Mouse (Mus musculus): Measurements from ENCODE around the gene Pphln1. TPM values are rescaled to one million over a fixed set of nuclear protein-coding genes. Genes with fewer than 3 reads are reported as not detected.

Pphln1 gene
- polyA plus RNA-seq, 1 experiment, result 21.5 TPM

GRCm38 (mm10) chr15:93521088-93521786, 123.1 kb downstream of the Pphln1 start:
- 54% methylated on average over 11 of the region's 11 CpGs for WGBS
- Histone ChIP-seq H3K4me1 (ENCODE audit: control insufficient read depth, insufficient read depth, low read length) (peaks cover 16% of the 10 kb centered on the region), H3K4me3 (replicated peaks; ENCODE audit: extremely low read depth, low read depth, low read length) (no peak overlapping the region)
- DNase-seq, result no peak
- TF ChIP-seq POLR2A (IDR thresholded peaks at IDR 0.05; ENCODE audit: borderline replicate concordance, extremely low read depth, low read depth, low read length) (no peak), CTCF (IDR thresholded peaks at IDR 0.05; ENCODE audit: insufficient read depth, low read length) (no peak)

- peaks cover 16% of the 10 kb centered on the region for H3K4me1 ChIP-seq (ENCODE audit: control insufficient read depth, insufficient read depth, low read length)
- TF ChIP-seq POLR2A (IDR thresholded peaks at IDR 0.05; ENCODE audit: borderline replicate concordance, extremely low read depth, low read depth, low read length), result no peak
- TF ChIP-seq CTCF (IDR thresholded peaks at IDR 0.05; ENCODE audit: insufficient read depth, low read length), result no peak
- DNase-seq, result no peak
- 52% methylated on average over 3 of the region's 3 CpGs for WGBS
- no peak overlapping the region for H3K4me3 ChIP-seq (replicated peaks; ENCODE audit: extremely low read depth, low read depth, low read length)
Measured at GRCm38 (mm10) chr15:93521787-93522180, 123.6 kb downstream of the Pphln1 start.

- H3K4me3 ChIP-seq (replicated peaks; ENCODE audit: extremely low read depth, low read depth, low read length), result no peak overlapping the region
- H3K4me1 ChIP-seq (ENCODE audit: control insufficient read depth, insufficient read depth, low read length), result peaks cover 16% of the 10 kb centered on the region
- TF ChIP-seq POLR2A (IDR thresholded peaks at IDR 0.05; ENCODE audit: borderline replicate concordance, extremely low read depth, low read depth, low read length) (no peak), CTCF (IDR thresholded peaks at IDR 0.05; ENCODE audit: insufficient read depth, low read length) (no peak)
- 32% methylated on average over 5 of the region's 5 CpGs for WGBS
- DNase-seq, result no peak
Measured at GRCm38 (mm10) chr15:93525305-93525917, 127.3 kb downstream of the Pphln1 start.

GRCm38 (mm10) chr15:93529831-93530702, 131.9 kb downstream of the Pphln1 start:
- TF ChIP-seq CTCF (IDR thresholded peaks at IDR 0.05; ENCODE audit: insufficient read depth, low read length) (no peak), POLR2A (IDR thresholded peaks at IDR 0.05; ENCODE audit: borderline replicate concordance, extremely low read depth, low read depth, low read length) (no peak)
- H3K4me3 ChIP-seq (replicated peaks; ENCODE audit: extremely low read depth, low read depth, low read length), result no peak overlapping the region
- no peak for DNase-seq
- 33% methylated on average over 12 of the region's 12 CpGs for WGBS
- H3K4me1 ChIP-seq (ENCODE audit: control insufficient read depth, insufficient read depth, low read length), result peaks cover 11% of the 10 kb centered on the region

GRCm38 (mm10) chr15:93530703-93531032, 132.5 kb downstream of the Pphln1 start:
- TF ChIP-seq CTCF (IDR thresholded peaks at IDR 0.05; ENCODE audit: insufficient read depth, low read length), result no peak
- no peak for TF ChIP-seq POLR2A (IDR thresholded peaks at IDR 0.05; ENCODE audit: borderline replicate concordance, extremely low read depth, low read depth, low read length)
- DNase-seq, result no peak
- Histone ChIP-seq H3K4me1 (ENCODE audit: control insufficient read depth, insufficient read depth, low read length) (peaks cover 7% of the 10 kb centered on the region), H3K4me3 (replicated peaks; ENCODE audit: extremely low read depth, low read depth, low read length) (no peak overlapping the region)
- WGBS, result 28% methylated on average over 3 of the region's 3 CpGs

- no peak overlapping the region for H3K4me3 ChIP-seq (replicated peaks; ENCODE audit: extremely low read depth, low read depth, low read length)
- TF ChIP-seq POLR2A (IDR thresholded peaks at IDR 0.05; ENCODE audit: borderline replicate concordance, extremely low read depth, low read depth, low read length), result no peak
- TF ChIP-seq CTCF (IDR thresholded peaks at IDR 0.05; ENCODE audit: insufficient read depth, low read length), result no peak
- 88% methylated on average over 4 of the region's 4 CpGs for WGBS
- DNase-seq, result no peak
- no peaks in the 10 kb centered on the region; the same call in 1 of the 2 replicates for H3K4me1 ChIP-seq (ENCODE audit: control insufficient read depth, insufficient read depth, low read length)
Measured at GRCm38 (mm10) chr15:93536191-93536590, 138.0 kb downstream of the Pphln1 start.

GRCm38 (mm10) chr15:93537745-93538144, 139.6 kb downstream of the Pphln1 start:
- 73% methylated on average over 7 of the region's 7 CpGs for WGBS
- TF ChIP-seq CTCF (IDR thresholded peaks at IDR 0.05; ENCODE audit: insufficient read depth, low read length) (no peak), POLR2A (IDR thresholded peaks at IDR 0.05; ENCODE audit: borderline replicate concordance, extremely low read depth, low read depth, low read length) (no peak)
- H3K4me1 ChIP-seq (ENCODE audit: control insufficient read depth, insufficient read depth, low read length), result no peaks in the 10 kb centered on the region; the same call in 1 of the 2 replicates
- no peak for DNase-seq
- H3K4me3 ChIP-seq (replicated peaks; ENCODE audit: extremely low read depth, low read depth, low read length), result no peak overlapping the region

GRCm38 (mm10) chr15:93538551-93539205, 140.5 kb downstream of the Pphln1 start:
- DNase-seq, result no peak

GRCm38 (mm10) chr15:93539415-93539814, 141.3 kb downstream of the Pphln1 start:
- Histone ChIP-seq H3K4me1 (ENCODE audit: control insufficient read depth, insufficient read depth, low read length) (no peaks in the 10 kb centered on the region; the same call in 1 of the 2 replicates), H3K4me3 (replicated peaks; ENCODE audit: extremely low read depth, low read depth, low read length) (no peak overlapping the region)
- no peak for TF ChIP-seq CTCF (IDR thresholded peaks at IDR 0.05; ENCODE audit: insufficient read depth, low read length)
- no peak for TF ChIP-seq POLR2A (IDR thresholded peaks at IDR 0.05; ENCODE audit: borderline replicate concordance, extremely low read depth, low read depth, low read length)
- DNase-seq, result no peak
- 62% methylated on average over 3 of the region's 3 CpGs for WGBS

More at GRCm38 (mm10) chr15:93538551-93539205, 140.5 kb downstream of the Pphln1 start:
- Histone ChIP-seq H3K4me3 (replicated peaks; ENCODE audit: extremely low read depth, low read depth, low read length) (no peak overlapping the region), H3K4me1 (ENCODE audit: control insufficient read depth, insufficient read depth, low read length) (no peaks in the 10 kb centered on the region; the same call in 1 of the 2 replicates)
- TF ChIP-seq POLR2A (IDR thresholded peaks at IDR 0.05; ENCODE audit: borderline replicate concordance, extremely low read depth, low read depth, low read length) (no peak), CTCF (IDR thresholded peaks at IDR 0.05; ENCODE audit: insufficient read depth, low read length) (no peak)
- WGBS, result 80% methylated on average over 21 of the region's 21 CpGs

Other genes with a start within 250 kb of the Pphln1 start
- 3.8 and 6.8 TPM in 2 replicates for gene Gxylt1, start 123.2 kb upstream of the Pphln1 start, polyA plus RNA-seq (2012; rRNA removed)
- 25.6 and 27.3 TPM in 2 replicates for gene Yaf2, start 61.4 kb upstream of the Pphln1 start, polyA plus RNA-seq (2012; rRNA removed)
- 30.4 and 31.6 TPM in 2 replicates for gene Zcrb1, start within 50 bp of the Pphln1 start, polyA plus RNA-seq (2012; rRNA removed)
- gene Prickle1, start 197.5 kb downstream of the Pphln1 start, polyA plus RNA-seq (2012; rRNA removed), result 44.2 and 62.3 TPM in 2 replicates